ENCODE assay signal across 1 mouse cellular context in the genomic region with DNA sequence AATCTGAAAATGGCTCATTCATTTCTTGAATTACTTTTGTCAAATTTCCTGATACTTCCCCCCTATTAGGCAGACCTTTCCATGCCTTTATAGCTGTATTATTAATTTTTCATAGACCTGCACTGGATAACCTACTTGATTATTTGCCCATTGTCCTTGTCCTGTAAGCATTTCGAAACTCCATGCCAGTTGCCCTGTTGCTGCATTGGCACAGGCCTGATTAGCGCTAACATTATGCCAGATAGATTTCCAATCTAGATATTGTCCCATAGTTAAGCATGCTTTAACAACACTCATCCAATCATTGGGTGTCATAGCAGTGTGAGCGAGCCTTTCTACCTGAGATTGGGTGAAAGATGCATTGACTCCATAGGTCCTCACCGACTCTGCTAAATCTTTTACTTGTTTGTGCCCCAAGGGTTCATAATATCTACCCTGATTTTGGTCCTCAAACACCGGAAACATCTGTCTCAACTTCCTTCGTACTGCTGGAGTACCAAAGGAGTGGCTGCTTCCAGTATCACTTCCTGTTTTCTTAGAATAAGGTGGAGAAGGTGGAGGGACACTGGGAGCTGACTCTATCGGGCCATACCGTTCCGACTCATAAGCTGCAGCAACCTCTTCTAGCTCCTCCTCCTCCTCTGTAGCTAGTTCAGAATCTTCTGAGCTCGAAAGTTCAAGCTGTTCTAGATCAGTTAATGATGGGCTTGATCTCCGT.
TF ChIP-seq lines count a peak whose summit lies in the region.

No protein-coding gene starts in this region.

TF ChIP-seq in MEL, 35 proteins besides CTCF, POLR2A, EP300 and RAD21:
- TF ChIP-seq ETS1 (IDR thresholded peaks at IDR 0.05; ENCODE audit: low read depth, low read length) (peak; percentile 78), MYB (IDR thresholded peaks at IDR 0.05; ENCODE audit: low read depth, low read length) (0 out of 2 replicates have a peak, but pooled peaks have one; percentile 42), NELFE (IDR thresholded peaks at IDR 0.05; ENCODE audit: low read depth, low read length) (peak; percentile 44; the same call in 1 of the 2 replicates), USF2 (IDR thresholded peaks at IDR 0.05; ENCODE audit: borderline replicate concordance in 1 of 2, insufficient read depth in 1 of 2, low read depth in 1 of 2, low read length in 2 of 2) (0 out of 4 replicates have a peak, but pooled peaks of 1 of the 2 experiments have one; percentile 12), CHD1 (IDR thresholded peaks at IDR 0.05; ENCODE audit: low read depth, low read length) (no peak), TBP (IDR thresholded peaks at IDR 0.05; ENCODE audit: low read depth, low read length) (peak; percentile 89), HCFC1 (IDR thresholded peaks at IDR 0.05; ENCODE audit: low read depth, low read length) (peak; percentile 66), JUND (IDR thresholded peaks at IDR 0.05; ENCODE audit: low read depth, low read length) (peak; percentile 46; the same call in 1 of the 2 replicates), MYC (IDR thresholded peaks at IDR 0.05; ENCODE audit: low read depth, low read length) (peak; percentile 56; the same call in 1 of the 2 replicates), MXI1 (IDR thresholded peaks at IDR 0.05; ENCODE audit: low read depth, low read length) (peak; percentile 50; the same call in 1 of the 2 replicates), ZKSCAN1 (IDR thresholded peaks at IDR 0.05; ENCODE audit: low read depth, low read length) (no peak), TAL1 (IDR thresholded peaks at IDR 0.05; ENCODE audit: low read length) (peak; percentile 61), KAT2A (conservative IDR thresholded peaks at IDR 0.05; ENCODE audit: low read depth, low read length) (0 out of 2 replicates have a peak, but pooled peaks have one; percentile 19), MAFK (IDR thresholded peaks at IDR 0.05; ENCODE audit: borderline replicate concordance, low read depth, low read length) (no peak), ZNF384 (IDR thresholded peaks at IDR 0.05; ENCODE audit: low read depth, low read length) (no peak), RCOR1 (IDR thresholded peaks at IDR 0.05; ENCODE audit: low read depth, low read length) (peak; percentile 82), ELF1 (IDR thresholded peaks at IDR 0.05; ENCODE audit: low read depth, low read length) (peak; percentile 63), SIN3A (IDR thresholded peaks at IDR 0.05; ENCODE audit: low read length) (no peak; the same call in 1 of the 2 replicates), TCF12 (IDR thresholded peaks at IDR 0.05; ENCODE audit: low read depth, low read length) (peak; percentile 61)
